Mouse (Mus musculus) liver (tissue): ENCODE measurements at regions not wholly inside any gene's neighbourhood (a gene's known extent, or its start where the extent isn't known, plus 50 kb on each side); places are given as distances from the start of the nearest gene placed in this dataset.

Source experiments
- DNase-seq: peaks from one replicate; pipeline ENCODE4 v3.0.0-alpha.2; 2020; ENCODE audit warnings: mixed read lengths

GRCm38 (mm10) chr4:32183791-32184190, 54.8 kb upstream of the Bach2 start:
- DNase-seq, result no peak

GRCm38 (mm10) chr4:32185986-32186385, 52.6 kb upstream of the Bach2 start:
- DNase-seq, result no peak

DNA sequence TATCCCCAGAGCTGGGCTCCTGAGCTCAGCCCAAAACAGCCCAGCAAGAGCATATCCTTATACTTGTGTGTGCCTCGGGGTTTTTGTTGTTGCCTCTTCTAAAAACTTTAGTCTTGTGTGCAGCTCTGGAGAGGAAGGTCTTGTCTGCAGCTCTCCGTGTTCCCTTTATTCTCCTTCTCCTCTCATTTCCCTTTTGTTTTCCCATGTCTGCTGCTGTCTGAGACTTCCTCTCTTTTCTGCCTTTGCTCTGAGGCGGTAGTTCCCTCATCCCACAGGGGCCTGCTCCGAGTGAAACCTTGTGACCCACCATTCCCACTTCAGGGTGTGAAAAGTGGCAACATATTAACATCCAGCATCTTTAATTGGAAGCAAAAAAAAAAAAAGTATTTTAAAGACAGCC, 51.5 kb upstream of the Bach2 start:
- no peak for DNase-seq

DNA sequence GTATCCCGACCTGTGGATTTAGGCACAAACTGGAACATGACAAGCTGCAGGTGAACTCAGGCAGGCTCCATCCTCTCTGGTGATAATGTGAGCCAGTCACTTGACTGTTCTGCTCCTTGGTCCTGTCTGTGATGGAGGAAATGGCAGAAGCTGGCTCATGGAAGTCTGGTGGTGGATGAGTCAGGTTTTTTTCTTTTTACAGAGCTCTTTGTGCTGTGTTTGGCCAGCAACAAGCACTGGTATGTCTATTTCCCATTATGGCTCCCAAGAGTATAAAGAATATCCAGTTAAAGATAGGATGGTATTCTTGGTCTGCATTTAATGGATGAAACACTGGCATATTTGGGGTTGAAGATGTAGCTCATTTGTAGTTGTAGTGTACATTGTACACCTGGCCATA, 50.5 kb upstream of the Bach2 start:
- DNase-seq, result no peak

DNA sequence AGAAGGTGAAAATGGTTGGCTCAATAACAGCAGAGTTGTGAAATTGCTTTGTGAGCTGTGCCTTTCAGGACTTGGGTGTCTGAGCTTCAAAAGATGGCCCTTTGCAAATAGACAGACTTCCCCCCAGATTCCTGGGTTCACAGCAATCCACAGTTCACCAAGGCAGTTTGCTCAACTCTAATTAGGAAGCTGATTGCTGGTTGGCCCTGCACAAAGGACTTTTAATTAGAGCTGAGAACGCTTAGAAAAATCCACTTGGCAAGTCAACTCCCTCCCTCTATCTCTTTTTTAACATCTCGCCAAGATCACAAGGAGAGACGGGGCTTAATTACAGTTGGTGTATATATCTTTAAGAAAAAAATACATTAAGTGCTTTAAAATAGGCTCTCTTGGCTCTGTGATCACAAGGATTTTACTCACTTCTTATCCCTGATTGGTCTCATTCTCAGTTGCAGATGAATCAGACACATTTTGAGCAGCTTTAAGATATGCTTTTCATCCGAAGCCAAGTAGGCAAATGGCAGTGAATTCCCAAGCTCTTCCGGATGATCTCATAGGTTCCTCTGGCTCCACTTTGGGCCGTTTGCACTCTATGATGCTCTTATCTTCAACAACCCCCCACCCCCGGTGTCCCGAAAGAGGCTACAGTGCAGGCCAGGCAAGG, 49.7 kb upstream of the Bach2 start:
- no peak for DNase-seq
